13 mouse cellular contexts compared by ENCODE assay signal in genomic region chr14:25199900-25200299, GRCm38 (mm10).
DNase-seq lines count a peak whose midpoint lies in the region; ATAC-seq and TF ChIP-seq lines count a peak whose summit lies in the region.
"Had no signal": no experiment of that assay in that cellular context is flagged by ENCODE, and none has a peak within 500 bp of the region (broad histone marks: within the 10 kb centered on the region; RNA-seq: fewer than 3 reads in every experiment).

No protein-coding gene starts in this region.

- TF ChIP-seq CTCF in hindbrain, postnatal 0 days (IDR thresholded peaks at IDR 0.05; ENCODE audit: low read depth), result no peak

- H3K27ac ChIP-seq in hindbrain, embryonic 10.5 days, result peak overlapping the region; percentile 64; the same call in 1 of the 2 replicates
- H3K27ac ChIP-seq in hindbrain, postnatal 0 days, result no peak overlapping the region
- H3K27ac ChIP-seq in embryonic facial prominence, embryonic 12.5 days, result peak overlapping the region; percentile 78
- H3K27ac ChIP-seq in limb, embryonic 13.5 days, result peak overlapping the region; percentile 94
- H3K27ac ChIP-seq in forebrain, embryonic 13.5 days, result no peak overlapping the region
- H3K27ac ChIP-seq: hindbrain, embryonic 15.5 days; layer of hippocampus, adult 2 months; midbrain, embryonic 12.5 days; neural tube, embryonic 12.5 days had no signal

- H3K27me3 ChIP-seq in hindbrain, embryonic 10.5 days (ENCODE audit: insufficient read depth, poor library complexity, severe bottlenecking), result no peaks in the 10 kb centered on the region
- H3K27me3 ChIP-seq in hindbrain, postnatal 0 days (ENCODE audit: insufficient read depth, low read length), result no peaks in the 10 kb centered on the region
- H3K27me3 ChIP-seq in embryonic facial prominence, embryonic 12.5 days, result no peaks in the 10 kb centered on the region
- H3K27me3 ChIP-seq in limb, embryonic 13.5 days, result no peaks in the 10 kb centered on the region
- no peaks in the 10 kb centered on the region for H3K27me3 ChIP-seq in forebrain, embryonic 13.5 days
- H3K27me3 ChIP-seq: hindbrain, embryonic 15.5 days; neural tube, embryonic 12.5 days had no signal

- WGBS in hindbrain, embryonic 10.5 days, result 84% methylated on average over 3 of the region's 3 CpGs
- 79% methylated on average over 3 of the region's 3 CpGs for WGBS in hindbrain, postnatal 0 days
- WGBS in embryonic facial prominence, embryonic 12.5 days, result 81% methylated on average over 3 of the region's 3 CpGs
- WGBS in limb, embryonic 13.5 days, result 62% methylated on average over 3 of the region's 3 CpGs
- 87% methylated on average over 3 of the region's 3 CpGs for WGBS in forebrain, embryonic 13.5 days

- no peak overlapping the region for H3K9ac ChIP-seq in hindbrain, postnatal 0 days (replicated peaks; ENCODE audit: low read length)
- H3K9ac ChIP-seq in embryonic facial prominence, embryonic 12.5 days, result no peak overlapping the region
- no peak overlapping the region for H3K9ac ChIP-seq in limb, embryonic 13.5 days
- no peak overlapping the region for H3K9ac ChIP-seq in forebrain, embryonic 13.5 days
- H3K9ac ChIP-seq: hindbrain, embryonic 15.5 days; midbrain, embryonic 12.5 days; neural tube, embryonic 12.5 days had no signal

- H3K4me2 ChIP-seq in hindbrain, postnatal 0 days (ENCODE audit: low read depth, low read length), result no peak overlapping the region
- H3K4me2 ChIP-seq in embryonic facial prominence, embryonic 12.5 days (replicated peaks), result no peak overlapping the region
- H3K4me2 ChIP-seq in limb, embryonic 13.5 days (replicated peaks), result no peak overlapping the region
- H3K4me2 ChIP-seq in forebrain, embryonic 13.5 days, result no peak overlapping the region
- H3K4me2 ChIP-seq: hindbrain, embryonic 15.5 days; midbrain, embryonic 12.5 days; neural tube, embryonic 12.5 days had no signal

- no peaks in the 10 kb centered on the region for H3K9me3 ChIP-seq in hindbrain, embryonic 10.5 days
- H3K9me3 ChIP-seq in hindbrain, postnatal 0 days (ENCODE audit: low read length), result no peaks in the 10 kb centered on the region
- no peaks in the 10 kb centered on the region for H3K9me3 ChIP-seq in embryonic facial prominence, embryonic 12.5 days
- no peaks in the 10 kb centered on the region for H3K9me3 ChIP-seq in limb, embryonic 13.5 days
- no peaks in the 10 kb centered on the region for H3K9me3 ChIP-seq in forebrain, embryonic 13.5 days (replicated peaks)
- H3K9me3 ChIP-seq: hindbrain, embryonic 15.5 days; midbrain, embryonic 12.5 days; neural tube, embryonic 12.5 days had no signal

- DNase-seq in hindbrain, embryonic 10.5 days (ENCODE audit: low spot score), result no peak
- DNase-seq in hindbrain, postnatal 0 days (ENCODE audit: low spot score), result no peak
- DNase-seq in brain, adult 2 months (ENCODE audit: low read depth, low spot score), result peak; percentile 47
- DNase-seq in spleen, postnatal 36 days (ENCODE audit: low spot score in 2 of 2), result no peak
- DNase-seq: adrenal gland, postnatal 10 days; retina, postnatal 1 day had no signal

- no peaks in the 10 kb centered on the region for H3K36me3 ChIP-seq in hindbrain, embryonic 10.5 days
- H3K36me3 ChIP-seq in hindbrain, postnatal 0 days (ENCODE audit: insufficient read depth, low read length), result no peaks in the 10 kb centered on the region
- no peaks in the 10 kb centered on the region for H3K36me3 ChIP-seq in embryonic facial prominence, embryonic 12.5 days
- H3K36me3 ChIP-seq in limb, embryonic 13.5 days, result no peaks in the 10 kb centered on the region
- H3K36me3 ChIP-seq in forebrain, embryonic 13.5 days (ENCODE audit: poor library complexity, severe bottlenecking), result no peaks in the 10 kb centered on the region
- H3K36me3 ChIP-seq: hindbrain, embryonic 15.5 days; midbrain, embryonic 12.5 days; neural tube, embryonic 12.5 days had no signal

- no peak for ATAC-seq in hindbrain, postnatal 0 days
- ATAC-seq in embryonic facial prominence, embryonic 12.5 days (ENCODE audit: insufficient number of reproducible peaks, insufficient read depth, low FRiP score, low TSS enrichment), result no peak
- no peak for ATAC-seq in limb, embryonic 13.5 days (ENCODE audit: low FRiP score, low read depth)
- ATAC-seq in forebrain, embryonic 13.5 days, result no peak

- H3K4me1 ChIP-seq in hindbrain, embryonic 10.5 days (replicated peaks), result peaks cover 39% of the 10 kb centered on the region
- H3K4me1 ChIP-seq in hindbrain, postnatal 0 days (ENCODE audit: insufficient read depth, low read length), result peaks cover 6% of the 10 kb centered on the region; the same call in 1 of the 2 replicates
- peaks cover 40% of the 10 kb centered on the region for H3K4me1 ChIP-seq in embryonic facial prominence, embryonic 12.5 days
- peaks cover 87% of the 10 kb centered on the region for H3K4me1 ChIP-seq in limb, embryonic 13.5 days
- peaks cover 14% of the 10 kb centered on the region for H3K4me1 ChIP-seq in forebrain, embryonic 13.5 days
- H3K4me1 ChIP-seq: midbrain, embryonic 12.5 days had no signal

- no peak overlapping the region for H3K4me3 ChIP-seq in hindbrain, embryonic 10.5 days
- H3K4me3 ChIP-seq in hindbrain, postnatal 0 days (ENCODE audit: low read length), result no peak overlapping the region
- no peak overlapping the region for H3K4me3 ChIP-seq in embryonic facial prominence, embryonic 12.5 days
- no peak overlapping the region for H3K4me3 ChIP-seq in limb, embryonic 13.5 days
- no peak overlapping the region for H3K4me3 ChIP-seq in forebrain, embryonic 13.5 days
- H3K4me3 ChIP-seq: hindbrain, embryonic 15.5 days; layer of hippocampus, adult 2 months; midbrain, embryonic 12.5 days; neural tube, embryonic 12.5 days had no signal

Comparison
In these comparisons a context has a peak if more than half of its experiments do, and no peak if none do; other contexts are left out.
1. H3K27ac ChIP-seq: peak in hindbrain, embryonic 10.5 days (single experiment), embryonic facial prominence, embryonic 12.5 days (single experiment) and limb, embryonic 13.5 days (single experiment); none in hindbrain, postnatal 0 days (single experiment) and forebrain, embryonic 13.5 days (single experiment).